28 mouse cellular contexts compared by ENCODE assay signal in the genomic region with DNA sequence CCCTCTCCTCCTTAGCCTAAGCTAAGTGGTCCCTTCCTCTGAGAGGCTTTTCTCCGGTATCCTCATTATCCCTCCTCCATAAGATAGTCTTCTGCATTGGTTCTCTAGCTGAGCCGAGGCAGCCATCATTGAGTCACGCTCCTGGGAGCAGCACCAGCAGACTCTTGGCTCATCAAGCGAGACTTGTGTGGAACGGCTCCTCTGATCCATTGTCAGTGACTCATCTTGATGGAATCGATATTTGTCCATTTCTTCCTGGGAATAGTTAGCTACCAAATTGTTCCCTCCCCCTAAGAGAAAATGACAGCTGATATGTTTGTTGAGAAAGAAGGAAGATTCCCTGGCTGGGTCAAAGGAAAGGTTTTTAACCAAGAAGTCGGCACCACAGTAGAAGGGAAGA. TPM values are rescaled to one million over a fixed set of nuclear protein-coding genes. Genes with fewer than 3 reads are reported as not detected.
"Had no signal": no experiment of that assay in that cellular context is flagged by ENCODE, and none has a peak within 500 bp of the region (broad histone marks: within the 10 kb centered on the region; RNA-seq: fewer than 3 reads in every experiment).

No protein-coding gene starts in this region.

- H3K27ac ChIP-seq: heart, adult 2 months; heart, embryonic 13.5 days; heart, embryonic 15.5 days; hindbrain, embryonic 13.5 days; hindbrain, embryonic 15.5 days; hindbrain, postnatal 0 days; kidney, embryonic 15.5 days; kidney, postnatal 0 days; limb, embryonic 13.5 days; limb, embryonic 15.5 days; liver, embryonic 12.5 days had no signal

- H3K4me1 ChIP-seq: hindbrain, embryonic 15.5 days; limb, embryonic 13.5 days; limb, embryonic 15.5 days; liver, embryonic 12.5 days had no signal

- H3K4me3 ChIP-seq: heart, adult 2 months; heart, embryonic 13.5 days; heart, embryonic 15.5 days; hindbrain, embryonic 13.5 days; hindbrain, embryonic 15.5 days; kidney, embryonic 15.5 days; limb, embryonic 13.5 days; limb, embryonic 15.5 days; liver, embryonic 12.5 days had no signal

- DNase-seq: gastrocnemius, postnatal 14 days; gastrocnemius, postnatal 36 days; heart, adult 2 months; heart, postnatal 14 days; heart, postnatal 36 days; kidney, adult 11 months; kidney, adult 2 months; kidney, adult 9 months; kidney, postnatal 14 days; kidney, postnatal 36 days; layer of hippocampus, adult 9-11 months; layer of hippocampus, postnatal 36 days; left cerebral cortex, postnatal 4 days had no signal

- H3K9me3 ChIP-seq: heart, embryonic 13.5 days; heart, embryonic 15.5 days; hindbrain, embryonic 13.5 days; hindbrain, embryonic 15.5 days; kidney, embryonic 15.5 days; limb, embryonic 13.5 days; limb, embryonic 15.5 days; liver, embryonic 12.5 days had no signal

- H3K36me3 ChIP-seq: heart, embryonic 13.5 days; heart, embryonic 15.5 days; hindbrain, embryonic 13.5 days; hindbrain, embryonic 15.5 days; kidney, embryonic 15.5 days; limb, embryonic 13.5 days; limb, embryonic 15.5 days; liver, embryonic 12.5 days had no signal

- H3K27me3 ChIP-seq: heart, embryonic 13.5 days; heart, embryonic 15.5 days; hindbrain, embryonic 15.5 days; liver, embryonic 12.5 days had no signal

- ATAC-seq: hindbrain, postnatal 0 days; intestine, embryonic 16.5 days; liver, embryonic 12.5 days had no signal

RNA-seq across cellular contexts. Expression of a gene that starts 17.2 kb away (rescaled TPM):
- total RNA-seq: gastrocnemius, adult 18-20 months; gastrocnemius, adult 8-10 months; gastrocnemius, postnatal 36 days; hematopoietic stem cell, adult 5-6 weeks had no signal
- polyA plus RNA-seq: liver, adult 2 months had no signal
